Mouse (Mus musculus): ENCODE measurements at regions not wholly inside any gene's neighbourhood (a gene's known extent, or its start where the extent isn't known, plus 50 kb on each side); places are given as distances from the start of the nearest gene placed in this dataset.
"Not testable (repeated sequence)": the region's sequence is repeated elsewhere in the genome, so short reads cannot be mapped to it uniquely, and the experiment has no call there.

DNA sequence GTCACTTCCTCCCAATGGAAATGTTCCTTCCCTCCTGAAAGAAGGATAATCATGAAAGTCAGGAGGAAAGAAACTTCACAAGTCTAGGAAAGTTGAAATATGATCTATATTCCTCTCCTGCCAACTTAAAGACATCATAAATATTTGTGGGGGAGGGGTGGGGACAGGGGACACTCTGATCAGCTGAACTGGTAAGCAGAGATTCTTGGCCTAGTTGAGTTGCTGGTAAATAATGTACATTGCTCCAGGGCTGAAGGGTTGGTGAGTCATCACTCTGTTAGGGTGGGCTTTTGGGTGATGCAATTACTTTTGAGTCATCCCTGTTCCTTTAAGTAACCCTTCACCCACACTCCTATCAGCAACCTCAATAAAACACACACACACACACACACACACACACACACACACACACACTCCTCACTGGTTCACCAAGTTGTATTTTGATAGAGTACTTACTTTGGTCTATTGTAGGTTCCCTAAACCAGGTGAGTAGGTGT lies 56.0 kb downstream of the Ccdc71l start:
- intact Hi-C loops (cut with DNase I): no loop called here
- no peak for DNase-seq (ENCODE audit: low spot score in 2 of 2)

DNA sequence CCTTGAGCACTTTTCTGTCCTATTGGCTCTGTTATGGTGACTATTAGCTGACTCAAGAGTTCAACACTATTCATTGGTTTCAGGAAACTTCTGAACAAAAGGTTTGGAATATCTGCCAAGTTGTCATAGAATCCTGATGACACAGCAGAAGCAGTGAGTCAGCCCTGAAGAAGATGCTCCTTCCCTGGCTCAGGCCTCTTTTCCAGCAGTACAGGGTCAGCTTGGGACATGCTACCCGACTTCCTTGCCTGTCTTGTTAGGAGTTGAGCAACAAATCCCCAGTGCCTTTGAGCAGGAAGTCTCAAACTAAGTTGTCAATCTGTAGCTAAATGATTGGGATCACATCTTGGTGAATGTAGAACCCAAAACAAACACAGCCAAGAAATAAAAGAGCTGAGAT lies 56.6 kb downstream of the Ccdc71l start:
- DNase-seq (ENCODE audit: low spot score in 2 of 2): no peak
- intact Hi-C loops (cut with DNase I): no loop called here

DNA sequence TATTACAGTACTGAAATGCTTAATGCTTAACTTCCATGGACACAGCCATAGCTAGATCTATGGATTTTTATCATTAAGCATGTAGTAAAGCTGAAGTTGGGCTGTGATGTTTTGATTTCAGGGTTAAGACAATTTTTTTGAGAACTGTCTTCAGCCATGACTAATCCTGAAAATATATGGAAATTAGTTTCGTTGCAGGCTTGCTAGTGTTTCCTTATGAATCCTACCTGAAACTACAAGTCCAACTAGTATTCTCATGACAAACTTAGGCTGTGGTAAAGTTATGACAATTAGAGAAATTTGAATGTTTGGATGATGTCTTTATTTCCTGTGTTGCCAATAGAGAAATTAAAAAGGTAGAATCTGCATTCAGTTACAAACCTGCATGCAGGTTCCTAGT lies 59.7 kb downstream of the Ccdc71l start:
- DNase-seq (ENCODE audit: low spot score in 2 of 2): no peak
- intact Hi-C loops (cut with DNase I): no loop called here

DNA sequence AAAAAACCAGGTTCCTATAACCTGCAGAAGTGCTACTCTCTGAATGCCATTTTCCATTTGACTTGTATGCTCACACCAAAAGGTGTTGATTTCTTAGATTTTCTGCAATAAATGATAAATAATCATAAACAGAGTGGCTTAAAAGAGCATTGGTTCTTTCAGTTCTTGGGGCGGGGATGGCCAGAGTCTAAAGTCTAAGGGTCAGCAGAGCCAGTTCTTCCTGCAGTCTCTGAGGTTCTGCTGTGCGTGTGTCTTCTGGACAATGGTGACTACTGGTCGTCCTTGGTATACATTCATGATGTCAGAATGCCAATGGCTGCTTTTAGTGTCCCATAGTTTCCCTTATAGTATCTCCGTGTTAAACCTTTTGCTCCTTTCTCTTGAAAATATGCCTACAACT lies 66.3 kb downstream of the Ccdc71l start:
- intact Hi-C loops (cut with DNase I): no loop called here
- DNase-seq (ENCODE audit: low spot score in 2 of 2): no peak

DNA sequence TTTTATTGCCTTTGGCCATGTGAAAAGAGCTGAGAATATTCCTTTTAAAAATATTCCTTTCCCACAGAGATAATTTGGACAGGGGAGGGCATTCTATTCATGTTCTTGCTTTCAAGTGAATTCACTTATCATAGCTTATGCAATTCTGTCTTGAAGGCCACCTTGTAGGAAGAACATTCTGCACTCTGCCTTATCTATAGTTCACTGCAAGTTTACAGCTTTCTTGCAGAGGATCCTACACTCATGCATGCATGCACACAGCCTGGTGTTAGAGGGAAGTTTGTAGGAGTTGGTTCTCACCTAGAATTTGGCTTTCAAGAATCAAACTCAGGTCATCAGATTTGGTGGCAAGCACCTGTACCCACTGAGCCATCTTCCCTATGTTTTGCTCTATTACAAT lies 67.4 kb downstream of the Ccdc71l start:
- intact Hi-C loops (cut with DNase I): no loop called here
- DNase-seq (ENCODE audit: low spot score in 2 of 2): no peak

DNA sequence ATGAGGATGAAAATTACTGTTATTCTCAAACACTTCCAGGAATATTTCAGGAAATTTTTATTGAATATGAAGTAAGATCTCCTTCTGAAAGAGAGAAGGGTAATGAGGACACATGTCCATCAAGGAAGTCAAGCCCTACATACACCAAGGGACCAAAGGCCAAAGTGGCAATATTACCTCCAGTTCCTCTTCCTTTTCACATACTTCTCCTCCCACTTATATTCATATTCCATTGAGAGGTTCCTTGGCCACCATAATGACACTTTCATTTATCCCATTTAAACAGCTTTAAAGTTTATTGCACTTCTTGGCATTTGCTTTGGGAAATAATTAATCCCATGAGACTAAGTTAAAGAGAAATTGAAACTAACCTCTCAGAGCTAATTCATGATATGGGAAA lies 70.9 kb downstream of the Ccdc71l start:
- intact Hi-C loops (cut with DNase I): no loop called here

DNA sequence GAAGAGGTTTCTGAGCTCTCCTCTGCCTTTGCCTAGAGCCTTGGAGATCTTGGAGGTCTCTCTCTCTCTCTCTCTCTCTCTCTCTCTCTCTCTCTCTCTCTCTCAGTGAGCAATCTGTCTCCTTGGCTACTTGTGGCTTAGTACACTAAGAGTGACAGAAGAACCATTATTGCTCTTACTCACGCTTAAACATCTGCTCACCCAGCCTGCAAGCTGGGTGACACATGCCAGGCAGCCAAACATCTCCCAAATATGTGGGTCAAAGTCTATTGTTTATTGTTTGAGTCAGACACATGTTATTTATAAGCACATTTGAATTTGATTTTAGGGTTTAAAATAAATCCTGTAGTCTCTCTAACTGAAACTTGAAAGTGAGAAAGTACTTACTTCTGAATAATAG lies 72.7 kb downstream of the Ccdc71l start:
- DNase-seq (ENCODE audit: low spot score in 2 of 2): peak in 1 of 2 experiments; percentile 20
- intact Hi-C loops (cut with DNase I): no loop called here

More for the DNA sequence above, 70.9 kb downstream of the Ccdc71l start:
- no peak for DNase-seq (ENCODE audit: low spot score in 2 of 2)

DNA sequence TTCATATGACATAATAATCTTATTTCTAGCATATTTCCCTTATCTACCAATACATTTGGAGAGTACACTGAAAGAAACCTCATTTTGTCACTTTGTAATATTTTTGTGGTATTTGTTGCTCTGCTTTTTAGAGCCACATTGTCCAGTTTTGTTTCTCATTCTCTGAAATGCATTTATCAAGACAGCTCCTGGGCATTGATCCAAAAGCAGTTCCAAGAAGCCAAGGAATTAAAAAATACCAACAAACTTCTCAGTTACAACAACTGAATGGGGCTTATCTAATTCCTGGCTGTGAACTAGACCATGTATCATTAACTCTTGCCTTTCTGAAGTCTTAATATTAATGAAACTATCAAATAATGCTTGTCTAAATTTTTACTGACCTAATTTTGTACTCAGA lies 76.3 kb downstream of the Ccdc71l start:
- DNase-seq (ENCODE audit: low spot score in 2 of 2): peak in 1 of 2 experiments; percentile 20
- intact Hi-C loops (cut with DNase I): no loop called here

DNA sequence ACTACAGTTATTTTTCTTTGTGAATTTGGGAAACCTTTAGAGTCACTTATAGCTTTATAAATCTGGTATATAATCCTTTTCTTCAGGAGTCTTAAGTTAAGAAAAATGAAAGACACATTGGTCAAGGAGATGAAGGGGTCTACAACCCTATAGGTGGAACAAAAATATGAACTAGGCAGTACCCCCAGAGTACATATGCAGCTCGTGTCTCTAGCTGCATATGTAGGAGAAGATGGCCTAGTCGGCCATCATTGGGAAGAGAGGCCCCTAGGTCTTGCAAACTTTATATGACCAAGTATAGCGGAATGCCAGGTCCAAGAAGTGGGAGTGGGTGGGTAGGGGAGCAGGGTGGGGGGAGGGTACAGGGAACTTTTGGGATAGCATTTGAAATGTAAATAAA lies 76.7 kb downstream of the Ccdc71l start:
- intact Hi-C loops (cut with DNase I); DNase-seq (ENCODE audit: low spot score in 2 of 2): not testable (repeated sequence)

DNA sequence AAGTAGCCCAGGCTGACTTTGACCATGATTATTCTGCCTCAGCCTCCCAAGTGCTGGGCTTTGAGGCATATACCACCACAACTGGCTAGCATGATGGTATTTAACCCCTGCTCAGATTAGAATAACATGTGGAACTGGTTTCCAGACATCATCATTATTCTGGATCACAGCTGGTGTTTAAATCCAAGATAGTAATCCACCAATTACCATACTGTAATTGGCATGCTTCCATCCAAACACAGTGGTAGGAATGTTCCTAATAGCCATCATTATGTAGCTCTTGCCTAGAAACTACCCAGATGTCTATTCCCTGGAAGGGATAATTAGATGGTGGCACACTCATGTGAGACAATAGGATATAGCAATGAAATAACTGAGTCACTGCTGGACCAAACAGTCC lies 77.4 kb downstream of the Ccdc71l start:
- no peak for DNase-seq (ENCODE audit: low spot score in 2 of 2)
- intact Hi-C loops (cut with DNase I): no loop called here

DNA sequence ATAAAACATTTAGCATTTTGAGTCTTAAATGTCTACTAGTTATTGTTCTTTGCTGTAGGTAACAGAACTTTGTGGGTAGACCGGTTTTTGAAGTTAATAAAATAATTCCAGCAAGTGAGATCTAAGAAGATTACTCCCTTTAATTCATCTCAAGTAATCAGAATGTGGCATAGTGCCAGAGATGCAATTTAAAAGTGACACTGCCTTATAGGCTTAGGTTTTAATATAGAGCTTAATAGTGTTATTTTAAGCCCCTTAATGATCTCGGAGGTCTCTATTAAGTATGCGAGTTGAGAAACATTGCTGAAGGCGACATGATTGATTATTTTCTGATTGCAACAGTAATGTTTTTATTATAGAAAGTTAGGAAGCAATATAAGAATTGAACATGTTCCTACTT lies 78.3 kb downstream of the Ccdc71l start:
- intact Hi-C loops (cut with DNase I): no loop called here
- no peak for DNase-seq (ENCODE audit: low spot score in 2 of 2)

DNA sequence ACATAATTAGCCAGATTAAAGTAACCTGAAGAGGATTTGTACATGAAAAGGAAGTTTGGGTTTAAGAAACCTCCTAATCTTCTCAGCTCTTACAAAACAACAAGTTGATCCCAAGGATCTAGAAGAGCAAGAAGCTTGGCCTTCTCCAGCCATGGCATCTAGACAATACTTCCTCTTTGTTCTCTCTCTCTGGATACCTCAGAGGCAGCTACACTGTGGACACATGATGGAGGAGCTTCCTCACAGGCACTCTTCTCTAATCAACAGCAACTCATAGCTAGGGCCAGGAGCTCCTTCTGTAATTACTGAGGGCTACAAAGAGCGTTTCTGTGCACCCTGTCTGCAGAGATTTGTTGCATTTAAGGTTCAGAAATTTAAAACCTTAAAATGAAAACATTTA lies 79.9 kb downstream of the Ccdc71l start:
- DNase-seq (ENCODE audit: low spot score in 2 of 2): no peak
- intact Hi-C loops (cut with DNase I): no loop called here

DNA sequence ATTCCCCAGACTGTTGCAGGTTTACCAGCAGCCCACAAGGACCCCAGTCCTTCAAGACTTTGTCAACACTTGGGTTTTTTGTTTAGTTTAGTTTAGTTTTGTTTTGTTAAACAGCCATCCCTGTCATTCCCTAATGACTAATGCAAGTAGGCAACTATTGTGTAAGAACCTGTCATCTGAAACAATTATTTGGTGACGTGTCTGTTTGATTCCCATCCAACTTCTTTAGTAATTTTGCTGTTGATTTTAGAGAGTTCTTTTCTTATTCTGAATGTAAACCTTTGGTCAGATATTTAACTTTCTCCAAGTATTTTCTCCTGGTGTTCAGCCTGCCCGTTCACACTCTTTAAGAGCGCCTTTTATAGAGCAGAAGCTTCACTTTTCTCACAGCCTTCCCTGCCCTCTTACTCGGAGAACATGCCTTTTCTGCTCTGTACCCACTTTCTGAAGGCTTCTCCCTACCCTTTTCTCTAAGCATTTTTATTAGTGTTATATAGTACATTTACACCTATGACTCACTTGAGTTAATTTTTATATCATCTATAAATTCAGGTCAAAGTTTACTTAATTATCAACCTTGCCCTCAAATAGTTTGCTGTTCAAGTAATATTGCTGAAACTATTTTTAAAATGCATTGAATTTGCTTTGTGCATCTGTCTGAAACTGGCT lies 82.0 kb downstream of the Ccdc71l start:
- no peak for DNase-seq (ENCODE audit: low spot score in 2 of 2)
- intact Hi-C loops (cut with DNase I): no loop called here

DNA sequence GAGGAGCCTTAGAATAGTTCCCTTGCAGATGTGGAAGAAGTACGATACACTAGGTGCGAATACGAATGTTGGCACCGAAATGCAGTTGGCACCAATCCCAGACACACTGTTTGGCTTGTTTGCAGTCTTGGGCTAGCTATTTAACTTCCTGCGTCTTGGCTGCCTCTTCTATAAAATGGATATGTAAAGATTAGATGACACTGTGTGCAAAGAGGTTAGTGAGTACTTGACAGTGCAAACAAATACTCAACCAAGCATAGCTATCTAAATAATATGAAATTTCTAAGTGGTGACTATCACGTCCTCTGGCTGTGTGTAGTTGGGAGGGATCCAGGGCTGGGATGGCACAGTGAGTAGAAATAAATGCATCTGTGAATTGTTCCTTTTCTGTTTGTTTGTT lies 86.9 kb downstream of the Ccdc71l start:
- DNase-seq (ENCODE audit: low spot score in 2 of 2): peak in 1 of 2 experiments; percentile 26
- intact Hi-C loops (cut with DNase I): no loop called here

DNA sequence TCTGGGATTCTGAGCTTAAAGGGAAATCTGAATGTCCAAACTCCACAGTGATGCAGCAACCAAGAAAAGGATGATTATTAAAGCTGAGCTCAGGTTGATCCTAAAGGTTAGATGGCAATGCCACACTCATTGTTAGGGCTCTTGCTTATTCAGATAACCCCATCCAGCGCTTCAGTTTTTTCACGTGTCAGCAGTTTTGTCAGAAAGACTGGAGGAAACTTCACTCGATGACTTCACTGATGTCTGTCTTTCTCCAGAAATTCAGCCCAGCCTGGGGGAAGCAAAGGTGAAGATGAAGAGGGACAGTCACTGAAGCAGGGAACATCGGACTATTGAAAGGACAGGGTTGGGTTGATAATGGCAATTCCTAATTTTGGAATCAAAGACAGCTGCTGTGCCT lies 91.4 kb downstream of the Ccdc71l start:
- intact Hi-C loops (cut with DNase I): no loop called here

DNA sequence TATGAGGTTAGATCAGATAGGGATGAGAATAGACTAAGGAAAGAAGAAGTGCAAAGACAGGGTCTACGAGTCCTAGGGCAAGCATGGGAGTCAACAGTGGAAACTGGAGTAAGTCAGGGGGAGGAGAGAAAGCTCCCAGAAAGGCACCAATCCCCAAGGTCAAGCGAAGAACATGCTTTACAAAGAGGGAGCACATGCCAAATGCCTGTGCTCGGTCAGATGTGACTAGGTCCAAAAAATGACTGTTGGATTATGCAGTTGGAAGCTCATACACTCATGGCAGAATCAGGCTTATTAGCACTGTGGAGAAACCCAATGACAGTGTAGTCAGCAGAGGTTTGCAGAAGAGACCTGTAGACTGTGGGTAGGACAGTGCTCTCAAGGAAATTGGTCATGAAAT lies 100.9 kb downstream of the Ccdc71l start:
- intact Hi-C loops (cut with DNase I): no loop called here
- DNase-seq (ENCODE audit: low spot score in 2 of 2): no peak

More for the DNA sequence above, 91.4 kb downstream of the Ccdc71l start:
- DNase-seq (ENCODE audit: low spot score in 2 of 2): no peak

DNA sequence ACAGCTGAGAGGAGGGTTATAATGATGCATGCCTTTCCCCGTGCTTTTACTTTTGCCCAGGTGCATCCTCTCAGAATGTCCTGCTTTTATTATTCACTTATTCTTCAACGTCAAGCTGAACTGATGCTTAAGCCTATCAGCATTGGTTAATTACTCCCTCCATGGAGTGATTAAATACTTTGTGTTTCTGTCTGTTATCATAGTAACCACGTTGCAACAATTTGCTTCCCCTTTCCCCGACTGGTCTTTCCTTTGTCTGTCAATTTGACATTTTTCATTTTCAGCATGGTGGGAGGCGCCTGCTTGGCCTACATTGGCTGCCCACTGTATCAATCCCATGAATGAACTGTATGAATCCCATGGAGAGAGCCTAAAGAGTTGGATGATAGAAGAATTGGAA lies 101.8 kb downstream of the Ccdc71l start:
- intact Hi-C loops (cut with DNase I): no loop called here
- no peak for DNase-seq (ENCODE audit: low spot score in 2 of 2)

DNA sequence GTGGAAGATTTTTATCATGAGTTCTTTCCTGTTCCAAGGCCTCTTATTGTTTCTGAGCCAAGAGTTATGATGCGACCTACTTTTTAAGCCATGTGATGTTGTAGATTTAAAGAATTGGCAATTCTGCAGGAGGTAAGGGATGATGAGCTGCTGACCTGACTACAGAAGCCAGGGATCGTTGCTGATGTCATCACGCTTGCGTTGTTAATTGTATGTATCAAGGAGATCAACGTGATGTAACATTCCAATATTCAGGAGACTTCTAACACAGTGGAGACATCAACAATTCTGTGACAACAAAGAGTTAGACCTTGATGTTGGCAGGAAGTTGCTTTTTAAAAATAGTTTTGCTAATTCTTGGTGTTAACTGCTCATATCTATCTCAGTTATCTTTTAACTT lies 102.5 kb downstream of the Ccdc71l start:
- intact Hi-C loops (cut with DNase I): no loop called here

DNA sequence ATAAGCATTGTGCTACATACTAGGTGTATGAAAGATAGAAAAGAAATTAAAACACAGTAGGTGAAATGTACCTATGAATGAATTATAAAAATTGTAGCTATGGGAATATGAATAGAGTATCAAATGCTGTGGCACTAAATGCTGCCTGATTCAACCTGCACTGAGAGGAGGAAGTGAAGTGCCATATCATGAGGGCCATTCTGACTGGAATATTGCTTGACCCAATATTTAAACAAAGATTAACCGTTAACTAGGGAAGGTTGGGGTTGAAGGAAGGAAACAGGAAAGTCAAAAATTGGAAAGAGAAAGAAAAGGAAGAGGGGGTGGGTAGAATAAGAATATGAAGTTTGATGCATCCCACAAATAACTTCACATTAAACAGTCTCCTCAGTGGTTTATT lies 103.8 kb downstream of the Ccdc71l start:
- no peak for DNase-seq (ENCODE audit: low spot score in 2 of 2)
- intact Hi-C loops (cut with DNase I): no loop called here

More for the DNA sequence above, 102.5 kb downstream of the Ccdc71l start:
- no peak for DNase-seq (ENCODE audit: low spot score in 2 of 2)

DNA sequence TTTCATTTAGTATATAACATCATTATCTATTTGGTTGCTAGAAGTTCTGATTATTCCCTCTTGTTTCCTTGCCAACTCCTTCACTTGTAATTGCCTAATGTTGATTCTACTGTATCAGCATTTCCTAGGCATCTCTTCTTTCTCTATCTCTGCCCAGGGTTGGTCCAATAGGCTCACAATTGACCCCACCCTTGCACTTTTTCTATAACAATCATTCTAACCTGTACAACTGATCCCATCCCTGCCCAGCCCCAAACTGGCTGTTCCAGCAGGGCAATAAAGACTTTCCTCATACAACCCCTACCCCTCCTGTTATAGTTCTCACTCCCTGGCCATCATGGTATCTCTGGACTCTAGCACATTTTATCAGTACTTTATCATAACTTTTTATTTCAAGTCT lies 104.3 kb downstream of the Ccdc71l start:
- intact Hi-C loops (cut with DNase I): no loop called here
- no peak for DNase-seq (ENCODE audit: low spot score in 2 of 2)

DNA sequence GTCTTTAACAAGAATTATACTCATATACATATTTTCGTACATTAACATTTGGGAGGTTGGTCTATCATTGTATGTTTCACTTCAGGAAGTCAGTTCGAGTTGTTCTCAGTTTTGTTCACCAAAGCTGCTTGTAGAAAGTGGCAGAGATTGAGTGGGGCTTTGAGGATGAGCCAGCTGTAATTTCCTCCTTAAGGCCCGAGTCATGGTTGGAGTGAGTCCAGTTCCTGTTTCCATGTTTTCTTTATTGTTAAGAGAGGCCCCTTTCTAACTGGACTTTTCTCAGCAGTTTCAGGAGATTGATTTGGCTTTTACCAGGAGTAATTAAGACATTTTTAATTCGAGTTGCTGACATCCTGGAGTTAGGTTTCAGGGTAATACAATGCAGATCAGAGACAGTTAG lies 107.7 kb downstream of the Ccdc71l start:
- DNase-seq (ENCODE audit: low spot score in 2 of 2): no peak
- intact Hi-C loops (cut with DNase I): no loop called here

DNA sequence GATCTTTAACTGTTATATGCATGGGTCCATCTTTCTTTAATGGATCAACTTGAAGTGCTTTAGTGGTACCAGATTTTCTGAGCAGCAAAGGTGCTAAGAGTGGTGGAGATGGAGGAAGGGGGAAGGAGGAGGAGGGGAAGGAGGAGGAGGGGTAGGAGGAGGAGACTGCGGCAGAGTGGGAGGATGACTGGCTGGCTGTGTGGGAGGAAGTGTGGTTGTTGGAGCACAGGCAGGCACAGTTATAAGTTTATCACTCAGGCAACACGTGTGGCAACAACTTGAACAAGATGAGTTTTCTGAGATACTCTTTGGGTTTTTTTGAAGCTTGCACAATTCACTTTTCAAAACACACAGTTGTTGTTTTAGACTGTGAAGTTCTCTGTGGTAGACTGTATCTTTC lies 108.2 kb downstream of the Ccdc71l start:
- no peak for DNase-seq (ENCODE audit: low spot score in 2 of 2)
- intact Hi-C loops (cut with DNase I): no loop called here
